Mouse (Mus musculus): ENCODE results near the gene 1300017J02Rik.
A peak's percentile ranks its signal among the peaks of the same experiment; 100 is the strongest.
"Not testable (repeated sequence)": the region's sequence is repeated elsewhere in the genome, so short reads cannot be mapped to it uniquely, and the experiment has no call there.

1300017J02Rik gene

DNA sequence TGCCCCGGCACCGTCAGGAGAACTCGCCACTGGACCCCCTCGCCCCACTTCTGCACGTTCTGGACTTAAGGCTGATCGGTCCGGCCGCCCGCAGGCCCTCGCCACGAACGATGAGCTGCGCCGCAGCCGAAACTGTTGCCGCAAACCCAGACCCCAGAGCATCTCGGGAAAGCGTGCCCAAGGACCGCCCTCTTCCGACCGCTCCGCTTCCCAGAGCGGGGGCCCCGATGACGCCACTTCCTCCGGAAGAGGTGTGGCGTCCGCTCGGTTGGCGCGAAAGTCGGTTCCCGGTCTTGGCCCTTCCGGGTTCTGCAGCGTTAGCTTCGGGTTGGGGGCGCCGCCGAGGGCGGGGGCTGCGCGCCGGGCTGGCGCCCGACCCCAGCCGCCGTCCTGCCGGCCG lies at the start of gene 1300017J02Rik, which contains the start of gene Topbp1:
TSS of gene 1300017J02Rik (minus strand) at position 156 of the 400 bp plus-strand sequence.
TSS of gene Topbp1 (plus strand) at position 289 of the 400 bp plus-strand sequence.
- peak; percentile 98 for DNase-seq (ENCODE audit: low read depth, low spot score)

DNA sequence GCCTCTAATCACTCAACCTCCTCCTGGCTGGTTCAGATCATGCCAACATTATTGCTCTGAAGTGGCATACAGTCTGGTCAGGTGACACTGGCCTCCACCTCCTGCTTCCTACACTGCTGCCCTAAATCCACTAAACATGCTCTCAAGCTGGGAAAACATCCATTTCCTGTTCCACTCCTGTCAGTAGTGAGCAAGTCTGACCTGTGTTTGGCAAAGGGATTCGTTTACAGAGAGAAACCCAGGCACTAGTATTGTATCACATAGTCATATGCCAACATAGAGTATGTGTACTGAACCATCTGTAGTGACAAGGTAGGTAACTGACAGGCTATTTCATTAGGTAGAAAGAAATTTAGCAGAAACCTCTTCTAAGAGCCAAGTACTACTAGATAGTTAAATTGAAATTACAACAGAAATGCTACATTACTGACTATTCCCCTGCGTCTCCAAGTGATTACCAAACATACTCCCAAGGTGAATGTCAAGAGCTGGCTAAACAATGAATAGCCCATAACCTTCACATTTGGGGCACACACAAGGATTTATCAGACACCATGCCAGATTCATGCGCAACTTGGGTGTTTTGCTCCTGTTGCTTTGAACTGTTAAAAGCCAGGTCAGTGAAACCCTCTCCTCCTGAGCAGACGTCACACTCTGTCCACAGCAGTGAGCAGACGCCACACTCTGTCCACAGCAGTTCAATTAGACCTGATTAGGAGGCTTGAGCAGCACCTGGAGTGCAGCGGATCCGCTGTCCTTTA lies 48.8 kb upstream of the 1300017J02Rik start:
- not testable (repeated sequence) for DNase-seq (ENCODE audit: low read depth, low spot score)

DNA sequence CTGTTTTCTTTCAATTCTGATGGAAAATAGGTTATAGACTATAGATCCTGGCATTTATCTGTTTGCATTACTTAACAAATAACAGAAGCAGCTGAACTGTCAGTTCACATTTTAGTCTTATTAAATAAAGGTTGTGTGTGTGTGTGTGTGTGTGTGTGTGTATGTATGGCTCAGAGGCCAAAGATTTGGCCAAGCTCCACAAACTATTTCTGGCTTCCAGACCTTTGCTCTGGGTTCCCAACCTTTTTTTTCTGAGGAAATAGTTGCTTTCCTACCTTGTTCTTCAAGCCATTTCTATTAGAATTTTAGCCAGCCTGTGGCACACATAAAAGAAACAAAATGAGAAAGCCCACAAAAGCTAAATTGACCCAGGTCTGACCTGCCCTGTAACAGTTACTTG lies 43.9 kb upstream of the 1300017J02Rik start:
- no peak for DNase-seq (ENCODE audit: low read depth, low spot score)

DNA sequence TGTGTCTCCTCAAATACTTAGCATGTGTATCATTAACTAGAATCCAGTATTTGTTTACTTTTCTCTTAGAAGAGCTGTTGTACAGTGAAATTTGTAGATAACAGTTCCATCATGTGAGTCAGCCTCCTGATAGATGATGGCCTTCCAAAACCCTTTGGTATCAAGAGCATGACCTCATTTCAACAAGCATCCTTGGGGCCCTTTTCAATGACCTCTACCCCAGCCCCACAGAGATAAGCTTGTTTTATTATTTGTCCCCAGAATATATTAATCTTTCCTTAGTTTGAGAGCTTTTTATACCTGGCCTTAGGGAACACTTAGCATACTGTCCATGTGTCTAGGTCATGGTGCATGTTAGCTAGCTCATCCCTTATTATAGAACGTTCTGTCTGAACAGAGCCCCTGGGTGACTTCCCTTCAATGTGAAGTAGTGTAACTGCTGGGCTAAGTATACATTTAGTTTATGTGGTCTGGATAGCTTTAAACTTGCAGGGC lies 43.2 kb upstream of the 1300017J02Rik start:
- DNase-seq (ENCODE audit: low read depth, low spot score) = no peak

DNA sequence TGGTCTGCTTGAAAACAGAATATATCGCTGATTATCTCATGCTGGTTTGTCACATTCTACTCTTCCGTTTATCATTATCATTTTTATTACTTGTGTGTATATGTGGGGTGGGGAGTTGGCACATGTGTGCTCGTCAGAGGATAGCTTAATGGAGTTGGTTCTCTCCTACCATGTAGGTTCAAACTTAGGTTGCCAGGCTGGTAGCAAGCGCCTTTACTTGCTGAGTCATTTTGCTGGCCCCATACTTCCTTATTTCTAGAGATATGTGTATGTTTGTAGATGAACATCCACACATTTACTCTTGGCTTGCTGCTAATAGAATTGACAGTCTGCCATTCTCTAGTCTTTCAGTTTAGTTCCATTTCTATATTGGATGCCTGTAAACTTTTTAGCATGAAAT lies 42.2 kb upstream of the 1300017J02Rik start:
- no peak for DNase-seq (ENCODE audit: low read depth, low spot score)

DNA sequence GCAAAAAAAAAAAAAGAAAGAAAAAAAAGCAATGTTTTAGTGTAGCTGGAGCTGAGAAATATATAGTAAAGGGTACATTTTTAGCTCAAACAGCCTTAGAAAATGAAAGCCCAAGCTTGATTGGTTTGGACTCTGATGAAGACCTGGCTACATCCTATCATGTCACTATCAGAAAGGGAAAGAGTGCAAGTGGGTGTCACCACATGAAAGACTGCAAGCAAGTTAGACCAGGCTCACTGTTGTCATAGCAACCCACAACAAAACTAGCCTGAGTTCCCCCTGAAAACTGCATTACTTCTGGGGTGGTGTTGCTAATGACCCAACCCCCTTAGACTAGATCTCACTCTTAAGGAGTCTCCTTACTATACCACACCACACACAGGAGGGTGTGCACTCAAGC lies 32.0 kb upstream of the 1300017J02Rik start:
- DNase-seq (ENCODE audit: low read depth, low spot score) = peak; percentile 39

DNA sequence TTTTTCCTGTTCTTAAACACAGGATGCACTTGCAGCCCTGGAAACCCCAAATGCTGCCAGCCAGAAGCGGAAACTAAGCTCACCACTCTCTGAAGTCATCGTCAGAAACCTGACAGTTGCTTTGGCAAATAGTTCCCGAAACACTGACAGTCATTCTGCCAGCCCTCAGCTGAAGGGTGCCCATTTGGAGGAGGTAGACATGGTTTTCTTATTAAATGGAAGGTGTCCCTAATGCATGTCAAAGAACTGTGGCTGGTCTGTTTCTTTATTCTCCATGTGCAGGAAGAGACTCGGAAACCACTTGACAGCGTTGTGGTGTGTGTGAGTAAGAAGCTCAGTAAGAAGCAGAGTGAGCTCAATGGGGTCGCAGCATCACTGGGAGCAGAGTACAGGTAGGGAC lies 27.8 kb upstream of the 1300017J02Rik start:
- DNase-seq (ENCODE audit: low read depth, low spot score) = no peak

DNA sequence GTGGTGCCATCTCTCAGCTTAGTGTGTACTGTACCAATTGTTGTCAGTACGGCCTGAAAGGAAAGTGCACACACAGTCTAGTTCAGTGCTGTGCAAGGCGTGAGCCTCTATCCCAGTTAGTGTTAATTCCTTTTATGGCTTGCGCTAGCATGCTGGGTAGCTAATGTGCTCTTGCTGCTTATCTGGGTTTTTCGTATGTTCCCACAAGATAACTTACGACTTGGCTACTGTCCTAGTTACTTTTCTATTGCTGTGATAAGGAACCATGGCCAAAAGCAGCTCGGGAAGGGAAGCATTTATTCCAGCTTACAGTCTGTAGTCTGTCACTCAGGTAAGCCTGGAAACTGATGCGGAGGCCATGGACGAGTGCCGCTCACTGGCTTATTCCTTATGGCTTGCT lies 21.6 kb upstream of the 1300017J02Rik start:
- no peak for DNase-seq (ENCODE audit: low read depth, low spot score)

DNA sequence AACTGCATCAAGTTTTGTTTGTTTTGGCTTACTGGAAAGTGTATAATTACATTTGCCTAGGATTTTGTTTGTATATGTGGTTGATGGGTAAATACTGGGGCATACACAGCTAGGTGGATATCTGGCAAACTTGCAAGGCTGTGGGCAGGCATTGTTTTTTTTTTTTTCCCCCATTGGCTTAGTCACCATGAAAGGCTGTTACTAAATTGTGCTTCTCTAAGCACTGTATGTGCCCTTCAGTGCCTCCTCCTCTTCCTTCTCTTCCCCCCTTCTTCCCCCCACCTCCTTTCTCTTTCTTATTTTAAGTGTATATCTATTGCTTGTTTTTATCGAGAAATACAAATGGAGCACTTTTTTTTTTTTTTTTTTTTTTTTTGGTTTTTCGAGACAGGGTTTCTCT lies 19.8 kb upstream of the 1300017J02Rik start:
- DNase-seq (ENCODE audit: low read depth, low spot score) = peak; percentile 55

DNA sequence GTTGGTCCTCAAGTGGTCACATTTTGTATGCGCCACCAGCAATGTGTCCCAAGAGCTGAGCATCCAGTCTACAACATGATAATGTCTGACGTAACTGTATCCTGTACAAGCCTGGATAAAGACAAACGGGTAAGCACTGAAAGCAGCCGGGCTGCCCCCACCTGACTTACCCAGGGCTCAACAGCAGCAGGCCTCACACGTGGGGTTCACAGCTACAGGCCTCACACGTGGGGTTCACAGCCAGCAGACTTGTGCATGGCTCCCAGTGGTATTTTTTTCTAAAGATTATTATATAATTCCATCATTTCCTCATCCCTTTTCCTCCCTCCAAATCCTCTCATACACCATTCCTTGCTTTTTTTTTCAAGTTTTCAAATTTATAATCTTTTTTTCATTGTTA lies 5.0 kb upstream of the 1300017J02Rik start:
- no peak for DNase-seq (ENCODE audit: low read depth, low spot score)

DNA sequence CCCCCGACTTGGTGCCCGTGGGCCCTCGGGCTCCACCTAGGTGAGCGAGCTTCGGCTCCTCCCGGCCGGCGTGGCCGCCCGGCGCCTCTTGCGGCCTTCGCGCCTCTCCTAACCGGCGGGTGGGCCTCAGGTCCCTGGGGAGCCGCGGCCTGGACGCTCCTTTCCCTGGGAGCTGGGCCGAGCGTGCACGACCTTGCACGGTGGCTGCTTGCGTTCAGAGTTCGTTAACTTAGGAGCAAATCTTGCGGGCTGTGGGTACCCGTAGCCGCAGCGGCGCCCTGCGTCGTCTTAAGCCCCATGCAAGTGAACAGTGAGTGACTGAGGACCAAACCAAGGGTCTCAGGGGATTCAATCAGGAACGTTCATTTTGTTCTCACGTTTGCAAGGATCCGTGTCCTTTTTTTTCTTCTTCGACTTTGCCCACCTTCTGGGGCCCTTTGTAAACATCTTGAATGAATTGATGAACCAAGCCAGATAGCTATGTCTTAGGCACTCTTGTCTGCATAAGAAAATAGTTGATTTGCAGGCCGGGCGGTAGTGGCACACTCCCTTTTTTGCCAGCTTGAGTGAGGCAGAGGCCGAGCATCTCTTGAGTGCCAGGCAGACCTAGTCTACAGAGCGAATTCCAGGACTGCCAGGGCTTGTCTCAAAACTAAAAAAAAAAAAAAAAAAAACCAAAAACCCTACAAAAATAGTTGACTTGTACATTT lies 605 bp upstream of the 1300017J02Rik start:
- DNase-seq (ENCODE audit: low read depth, low spot score) = peak; percentile 11

DNA sequence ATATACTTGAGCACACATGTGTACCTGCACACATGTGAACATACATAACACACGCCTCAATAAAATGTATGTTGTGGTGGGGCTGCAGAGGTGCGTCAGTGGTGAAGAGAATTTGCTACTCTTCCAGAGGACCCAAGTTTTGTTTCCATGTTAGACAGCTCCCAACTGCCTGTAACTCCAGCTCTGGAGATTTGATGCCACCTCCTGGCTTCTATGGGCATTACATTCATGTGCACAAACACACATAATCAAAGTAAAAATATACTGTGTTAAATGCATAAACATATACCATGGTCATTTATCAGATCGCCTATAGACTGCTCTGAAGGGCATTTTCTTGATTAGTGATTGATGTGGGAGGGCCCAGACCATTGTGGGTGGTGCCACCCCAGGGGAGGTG lies 2.2 kb downstream of the 1300017J02Rik start:
- DNase-seq (ENCODE audit: low read depth, low spot score) = peak; percentile 80

DNA sequence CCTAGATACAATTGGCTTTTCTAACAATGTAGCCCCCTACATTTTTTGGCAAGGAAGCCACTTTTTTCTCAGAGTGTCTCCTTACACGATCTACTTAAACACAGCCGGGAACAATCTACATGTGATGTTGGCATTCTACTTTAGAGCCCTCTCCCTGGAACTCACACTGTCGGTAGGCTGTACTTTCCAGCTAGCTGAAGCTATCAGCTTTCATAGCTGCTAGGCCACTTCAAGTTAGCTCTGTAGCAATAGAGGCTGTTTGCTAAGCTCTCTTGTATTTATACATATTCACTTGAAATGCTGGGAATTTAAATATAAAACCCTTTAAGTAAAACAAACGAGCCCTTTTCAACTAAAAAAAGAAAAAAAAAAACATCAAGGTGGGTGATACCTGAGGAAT lies 2.6 kb downstream of the 1300017J02Rik start:
- DNase-seq (ENCODE audit: low read depth, low spot score) = no peak

DNA sequence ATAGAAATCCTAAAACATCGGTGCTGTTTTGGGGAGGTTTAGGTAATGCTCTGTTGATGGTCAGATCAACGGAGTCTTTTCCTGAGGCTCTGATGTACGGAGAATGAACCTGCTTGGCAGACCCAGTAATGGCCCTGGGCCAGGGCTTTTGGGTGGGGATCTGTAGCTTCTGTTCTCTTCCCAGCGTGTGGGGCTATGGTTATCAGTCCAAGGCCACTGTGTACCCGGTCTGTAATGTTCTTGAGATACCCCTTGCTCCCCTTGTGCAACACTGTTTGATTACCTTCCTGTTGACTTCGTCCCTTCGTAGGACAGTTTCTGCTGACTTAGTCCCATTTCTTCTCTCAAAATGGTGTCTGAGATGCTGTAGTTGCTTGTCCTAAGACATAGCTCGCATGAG lies 3.8 kb downstream of the 1300017J02Rik start:
- no peak for DNase-seq (ENCODE audit: low read depth, low spot score)

DNA sequence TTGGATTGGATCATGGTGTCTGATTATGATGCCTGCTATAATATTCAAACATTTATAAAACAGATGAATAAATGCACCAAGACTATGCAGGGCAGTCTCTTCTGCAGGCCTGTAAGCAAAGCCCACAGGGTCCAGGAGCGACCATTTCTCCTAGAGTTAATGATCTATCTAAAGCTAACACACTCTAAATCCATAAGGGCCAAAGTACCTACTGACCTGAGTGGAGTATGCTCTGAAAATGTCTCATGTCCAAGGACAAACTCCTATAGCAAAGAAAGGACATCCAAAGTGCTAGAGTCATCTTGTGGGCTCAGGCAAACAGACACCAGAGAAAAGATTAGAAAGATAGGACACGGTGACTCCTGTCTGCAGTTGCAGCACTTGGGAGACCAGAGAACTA lies 10.4 kb downstream of the 1300017J02Rik start:
- no peak for DNase-seq (ENCODE audit: low read depth, low spot score)

DNA sequence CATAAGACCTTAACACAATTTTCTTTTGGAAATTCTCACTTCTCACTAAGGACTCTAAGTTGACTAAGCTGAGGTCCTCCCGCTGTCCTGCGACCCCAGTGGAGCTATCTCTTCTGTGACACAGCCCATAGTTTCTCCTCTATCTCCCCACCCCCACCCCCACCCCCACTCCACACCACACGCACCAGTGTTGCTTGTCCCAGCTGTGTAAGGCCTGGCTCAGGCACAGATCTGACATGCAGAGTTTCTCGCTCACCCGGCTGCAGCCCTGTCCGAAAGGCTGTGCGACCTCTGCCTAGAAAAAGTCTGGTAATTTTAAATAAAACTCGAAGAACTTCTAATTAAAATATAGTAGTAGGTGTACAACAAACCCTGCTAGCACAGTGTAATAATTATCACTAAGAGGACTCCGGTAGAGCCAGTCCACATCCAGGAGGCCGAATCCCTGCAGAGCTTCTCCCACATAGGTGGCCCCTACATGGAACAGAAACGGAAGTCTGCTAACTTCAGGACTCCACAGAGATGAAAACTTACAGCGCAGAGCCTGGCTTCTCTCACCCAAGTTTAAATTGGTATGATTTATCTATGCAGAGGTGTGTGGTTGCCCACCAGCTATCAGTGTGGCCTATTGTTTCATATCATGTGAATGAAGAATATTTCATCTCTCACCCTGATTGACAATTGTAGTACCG lies 16.2 kb downstream of the 1300017J02Rik start:
- DNase-seq (ENCODE audit: low read depth, low spot score) = no peak

DNA sequence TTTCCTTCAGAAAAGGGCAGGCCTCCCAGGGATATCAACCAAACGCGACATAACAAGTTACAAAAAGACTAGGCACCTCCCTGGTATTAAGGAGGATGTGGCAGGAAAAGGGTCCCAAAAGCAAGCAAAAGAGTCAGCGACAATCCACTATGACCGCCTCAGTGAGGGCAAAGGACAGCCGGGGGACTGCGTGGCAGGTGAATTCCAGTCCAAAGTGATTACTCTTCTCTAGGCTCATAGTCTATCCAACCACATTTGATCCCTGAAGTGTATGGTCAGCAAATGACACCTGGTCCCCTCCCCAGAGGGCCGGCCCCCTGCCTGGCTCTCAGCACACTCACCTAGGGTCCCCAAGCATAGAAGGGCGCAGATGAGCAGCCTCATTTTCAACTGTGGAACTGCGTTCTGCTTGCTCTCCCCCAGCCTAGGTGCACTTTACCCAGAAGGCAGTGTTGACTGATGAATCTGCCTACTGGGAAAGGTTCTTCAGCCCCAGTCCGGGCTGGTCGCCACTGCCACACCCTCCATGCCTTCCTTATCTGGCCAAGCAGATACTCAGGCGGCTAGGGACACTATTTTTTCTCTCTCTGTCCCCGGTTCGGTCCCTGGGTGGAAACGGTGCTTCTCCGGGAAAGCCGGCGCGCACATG lies 16.9 kb downstream of the 1300017J02Rik start:
- no peak for DNase-seq (ENCODE audit: low read depth, low spot score)

DNA sequence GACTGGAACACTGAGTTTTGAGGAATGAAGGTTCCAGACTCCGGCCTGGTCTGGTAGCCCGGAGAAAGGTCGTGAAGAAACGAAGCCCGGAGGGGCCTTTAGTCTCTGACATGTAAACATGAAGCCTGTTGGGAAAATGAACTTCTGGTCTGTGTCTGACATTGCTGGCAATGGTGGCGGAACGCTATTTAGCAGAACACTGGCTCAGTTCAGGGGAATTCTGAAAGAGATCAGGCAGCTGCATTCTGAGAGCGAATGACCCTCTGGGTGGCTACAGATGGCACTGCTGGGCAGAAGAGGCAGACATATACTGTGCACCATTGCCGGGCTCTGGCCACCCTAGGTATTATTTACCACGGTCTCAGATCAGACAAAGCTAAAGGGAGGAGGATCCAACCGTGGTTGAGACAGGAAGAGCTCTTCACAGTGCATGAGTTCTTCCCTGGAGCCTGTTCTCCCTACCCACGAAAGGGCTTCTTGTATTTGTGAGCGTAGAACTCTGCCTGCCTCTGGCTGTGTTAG lies 17.9 kb downstream of the 1300017J02Rik start:
- DNase-seq (ENCODE audit: low read depth, low spot score) = peak; percentile 34

DNA sequence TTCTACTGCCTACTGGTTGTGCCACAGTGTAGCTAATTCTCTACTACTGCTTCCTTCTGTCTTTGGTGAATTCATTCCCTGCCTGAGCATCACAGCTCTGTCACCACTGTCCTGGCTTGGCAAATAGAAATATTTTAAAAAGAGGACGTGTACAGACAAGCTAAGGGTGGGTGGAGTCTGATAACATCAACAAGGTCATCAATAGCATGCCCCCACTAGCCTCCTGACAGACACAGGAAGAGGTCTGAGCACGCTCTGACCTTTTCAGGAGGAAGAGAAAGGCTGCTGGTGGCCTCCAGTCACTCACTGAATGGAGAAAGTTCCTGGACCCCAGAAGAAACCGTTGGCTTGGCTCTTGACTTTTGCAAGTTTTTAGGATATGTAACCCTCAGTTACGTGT lies 18.5 kb downstream of the 1300017J02Rik start:
- no peak for DNase-seq (ENCODE audit: low read depth, low spot score)

DNA sequence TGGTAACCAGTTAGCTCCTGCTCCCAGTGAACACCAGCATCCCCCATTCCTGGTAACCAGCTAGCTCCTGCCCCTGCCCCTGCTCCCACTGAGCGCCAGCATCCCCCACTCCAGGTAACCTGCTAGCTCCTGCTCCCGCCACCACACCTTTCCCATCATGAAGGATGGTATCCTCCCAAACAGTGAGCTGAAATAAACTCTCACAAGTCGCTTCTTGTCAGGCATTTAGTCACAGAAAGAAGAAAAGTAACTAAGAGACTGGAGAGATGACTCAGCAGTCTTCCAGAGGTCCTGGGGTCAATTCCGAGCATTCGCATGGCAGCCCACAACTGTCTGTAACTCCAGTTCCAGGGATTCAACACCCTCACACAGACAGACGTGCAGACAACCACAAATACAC lies 28.0 kb downstream of the 1300017J02Rik start:
- no peak for DNase-seq (ENCODE audit: low read depth, low spot score)

DNA sequence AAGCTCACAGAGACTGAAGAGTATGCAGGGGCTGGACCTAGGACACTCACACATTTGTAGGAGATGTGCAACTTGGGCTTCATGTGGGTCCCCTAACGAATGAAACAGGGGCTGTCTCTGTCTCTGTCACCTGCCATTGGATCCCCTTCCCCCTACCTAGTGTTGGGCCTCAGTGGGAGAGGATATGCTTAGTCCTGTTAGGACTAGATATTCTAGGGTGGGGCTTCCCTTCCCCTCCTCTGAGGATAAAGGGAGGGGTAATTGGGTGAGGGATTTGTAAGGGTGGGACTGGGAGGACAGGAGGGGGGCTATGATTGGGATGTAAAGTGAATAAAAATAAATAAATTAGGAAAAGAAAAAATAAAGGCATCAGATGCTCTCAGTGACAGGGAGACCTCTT lies 29.2 kb downstream of the 1300017J02Rik start:
- DNase-seq (ENCODE audit: low read depth, low spot score) = no peak

DNA sequence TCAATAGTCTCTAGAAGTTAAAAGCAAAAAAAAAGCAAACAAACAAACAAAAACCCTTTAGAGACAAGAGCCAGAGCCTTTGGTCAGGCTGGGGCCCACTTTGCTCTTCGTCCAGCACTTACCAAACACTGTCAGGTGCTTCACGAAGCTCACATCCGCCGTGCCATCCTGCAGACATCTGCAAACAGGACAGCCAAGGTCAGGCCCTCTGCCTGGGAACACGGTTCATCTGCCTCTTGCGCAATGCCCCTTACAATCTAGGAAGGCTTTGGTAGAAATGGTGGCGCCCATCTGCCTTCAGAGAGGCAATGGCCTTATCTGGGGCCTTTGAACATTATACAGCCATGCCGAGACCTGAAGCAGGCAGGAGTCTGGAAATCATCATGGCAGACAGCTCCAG lies 30.1 kb downstream of the 1300017J02Rik start:
- DNase-seq (ENCODE audit: low read depth, low spot score) = no peak

Data from brain, adult 2 months (tissue).